Comparison of ENCODE assay signal across 8 mouse cellular contexts in the genomic region with DNA sequence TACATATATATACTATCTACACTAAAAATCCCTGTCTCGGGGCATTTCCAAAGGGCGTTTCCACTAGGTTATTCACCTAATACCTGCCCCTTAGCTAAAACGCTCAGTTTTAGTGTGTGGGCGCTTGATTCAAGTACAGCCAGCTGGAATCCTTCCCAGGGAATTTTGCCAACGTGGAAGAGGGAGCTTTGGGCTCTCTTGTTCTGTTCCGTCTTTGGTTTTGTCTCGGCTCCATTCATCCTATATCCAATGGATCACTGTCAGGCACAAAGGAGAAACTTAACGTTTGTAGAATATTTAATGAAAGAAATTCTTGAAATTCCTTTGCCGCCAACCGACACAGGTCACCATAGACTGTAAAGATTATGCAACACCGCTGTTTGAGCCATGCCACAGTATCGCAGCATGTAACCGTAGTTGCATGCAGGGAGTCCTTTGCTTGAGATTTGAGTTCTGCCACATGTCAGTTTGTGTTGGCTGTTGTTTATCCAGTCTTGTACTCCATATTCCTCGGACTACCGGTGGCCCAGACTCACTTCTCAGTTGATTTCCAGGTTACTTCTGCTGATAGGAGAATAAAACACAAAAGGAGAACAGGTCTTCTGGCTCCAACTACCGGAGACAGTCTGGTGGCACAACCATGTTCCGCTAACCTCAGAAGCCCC. TPM values are rescaled to one million over a fixed set of nuclear protein-coding genes. Genes with fewer than 3 reads are reported as not detected.
DNase-seq lines count a peak whose midpoint lies in the region; ATAC-seq lines count a peak whose summit lies in the region.
"Had no signal": no experiment of that assay in that cellular context is flagged by ENCODE, and none has a peak within 500 bp of the region (broad histone marks: within the 10 kb centered on the region; RNA-seq: fewer than 3 reads in every experiment).

No protein-coding gene starts in this region.

- intact Hi-C loops in left cerebral cortex, postnatal 25 days (cut with DNase I): no loop called here

- no peaks in the 10 kb centered on the region for H3K9me3 ChIP-seq in hindbrain, embryonic 14.5 days (ENCODE audit: control insufficient read depth, low read length)
- no peaks in the 10 kb centered on the region for H3K9me3 ChIP-seq in neural tube, embryonic 11.5 days (ENCODE audit: control insufficient read depth, low read length)
- H3K9me3 ChIP-seq: liver, embryonic 13.5 days had no signal

- H3K4me2 ChIP-seq in hindbrain, embryonic 14.5 days (replicated peaks): peak overlapping the region; percentile 35
- H3K4me2 ChIP-seq in neural tube, embryonic 11.5 days (ENCODE audit: low read depth): no peak overlapping the region
- H3K4me2 ChIP-seq: liver, embryonic 13.5 days had no signal

- no peak overlapping the region for H3K4me3 ChIP-seq in hindbrain, embryonic 14.5 days (replicated peaks; ENCODE audit: low read length)
- H3K4me3 ChIP-seq in neural tube, embryonic 11.5 days (ENCODE audit: low read depth, low read length): no peak overlapping the region
- H3K4me3 ChIP-seq: liver, embryonic 13.5 days had no signal

- peak; percentile 52 for DNase-seq in testis, postnatal 10 days (ENCODE audit: low spot score)
- DNase-seq in testis, postnatal 14 days (ENCODE audit: low spot score): no peak
- peak; percentile 79 to 88 for DNase-seq in cerebellum, postnatal 36 days
- peak; percentile 70 for DNase-seq in hindbrain, embryonic 14.5 days (ENCODE audit: low spot score)
- peak; percentile 36 to 43 for DNase-seq in left cerebral cortex, postnatal 25 days (ENCODE audit: low spot score in 2 of 2)
- peak; percentile 40 for DNase-seq in neural tube, embryonic 11.5 days (ENCODE audit: low spot score)
- no peak for DNase-seq in thymus, postnatal 36 days
- DNase-seq: liver, embryonic 13.5 days had no signal

- no peak overlapping the region for H3K27ac ChIP-seq in hindbrain, embryonic 14.5 days
- no peak overlapping the region for H3K27ac ChIP-seq in neural tube, embryonic 11.5 days (ENCODE audit: low read depth, low read length)
- H3K27ac ChIP-seq: liver, embryonic 13.5 days had no signal

- no peaks in the 10 kb centered on the region for H3K4me1 ChIP-seq in hindbrain, embryonic 14.5 days (replicated peaks; ENCODE audit: control insufficient read depth, insufficient read depth, low read length)
- no peaks in the 10 kb centered on the region for H3K4me1 ChIP-seq in neural tube, embryonic 11.5 days (ENCODE audit: control insufficient read depth, insufficient read depth, low read length)
- H3K4me1 ChIP-seq: liver, embryonic 13.5 days had no signal

- H3K9ac ChIP-seq in hindbrain, embryonic 14.5 days: no peak overlapping the region
- H3K9ac ChIP-seq in neural tube, embryonic 11.5 days (ENCODE audit: low read length): no peak overlapping the region
- H3K9ac ChIP-seq: liver, embryonic 13.5 days had no signal

- no peaks in the 10 kb centered on the region for H3K27me3 ChIP-seq in hindbrain, embryonic 14.5 days (ENCODE audit: control insufficient read depth, insufficient read depth, low read length)
- H3K27me3 ChIP-seq in neural tube, embryonic 11.5 days (ENCODE audit: control insufficient read depth, insufficient read depth, low read length): no peaks in the 10 kb centered on the region
- H3K27me3 ChIP-seq: liver, embryonic 13.5 days had no signal

- H3K36me3 ChIP-seq in hindbrain, embryonic 14.5 days (replicated peaks; ENCODE audit: control insufficient read depth, insufficient read depth): no peaks in the 10 kb centered on the region
- no peaks in the 10 kb centered on the region for H3K36me3 ChIP-seq in neural tube, embryonic 11.5 days (ENCODE audit: control insufficient read depth, insufficient read depth, low read length)
- H3K36me3 ChIP-seq: liver, embryonic 13.5 days had no signal

- ATAC-seq in hindbrain, embryonic 14.5 days (ENCODE audit: low FRiP score): peak; percentile 67
- ATAC-seq in neural tube, embryonic 11.5 days (ENCODE audit: insufficient read depth, low FRiP score, low TSS enrichment): peak; percentile 51

- WGBS in hindbrain, embryonic 14.5 days: 34% methylated on average over 17 of the region's 17 CpGs
- 62% methylated on average over 17 of the region's 17 CpGs for WGBS in neural tube, embryonic 11.5 days

RNA-seq across cellular contexts. Expression of gene Sap30, which starts 11.3 kb away (rescaled TPM):
- 29.9 and 35.4 TPM in 2 replicates for polyA plus RNA-seq in hindbrain, embryonic 14.5 days (2014; fragmentation: Nextera tagmentation; extraction: Ambion mirVana)
- total RNA-seq in left cerebral cortex, postnatal 25 days (2021): 1 to 10 TPM; 8.3 to 8.6 TPM
- polyA plus RNA-seq in neural tube, embryonic 11.5 days (2014; fragmentation: Nextera tagmentation; extraction: Ambion mirVana): 99.4 and 103 TPM in 2 replicates

RNA-seq across cellular contexts. Expression of gene Hmgb2, which starts 12.7 kb away (rescaled TPM):
- polyA plus RNA-seq in hindbrain, embryonic 14.5 days (2014; fragmentation: Nextera tagmentation; extraction: Ambion mirVana): 58.4 and 60.7 TPM in 2 replicates
- total RNA-seq in left cerebral cortex, postnatal 25 days (2021): 1 to 10 TPM; 2.4 to 5.5 TPM
- 388 and 468 TPM in 2 replicates for polyA plus RNA-seq in neural tube, embryonic 11.5 days (2014; fragmentation: Nextera tagmentation; extraction: Ambion mirVana)

RNA-seq across cellular contexts. Expression of gene Scrg1, which starts 43.3 kb away (rescaled TPM):
- polyA plus RNA-seq in hindbrain, embryonic 14.5 days (2014; fragmentation: Nextera tagmentation; extraction: Ambion mirVana): 8.9 and 10.2 TPM in 2 replicates
- 10 to 100 TPM; 44.5 to 54.1 TPM for total RNA-seq in left cerebral cortex, postnatal 25 days (2021)
- 1.5 and 1.9 TPM in 2 replicates for polyA plus RNA-seq in neural tube, embryonic 11.5 days (2014; fragmentation: Nextera tagmentation; extraction: Ambion mirVana)

Comparison
In these comparisons a context has a peak if more than half of its experiments do, and no peak if none do; other contexts are left out.
1. DNase-seq: peak in testis, postnatal 10 days (single experiment), cerebellum, postnatal 36 days (2 of 2), hindbrain, embryonic 14.5 days (single experiment), left cerebral cortex, postnatal 25 days (2 of 2) and neural tube, embryonic 11.5 days (single experiment); none in testis, postnatal 14 days (single experiment) and thymus, postnatal 36 days (0 of 2).